Mouse (Mus musculus): ENCODE measurements around the gene Anapc2. TPM values are rescaled to one million over a fixed set of nuclear protein-coding genes. Genes with fewer than 3 reads are reported as not detected.
"Not testable (repeated sequence)": the region's sequence is repeated elsewhere in the genome, so short reads cannot be mapped to it uniquely, and the experiment has no call there.

The Anapc2 gene
- polyA plus RNA-seq, 1 experiment from 2014 or later, result 40.5 TPM

DNA sequence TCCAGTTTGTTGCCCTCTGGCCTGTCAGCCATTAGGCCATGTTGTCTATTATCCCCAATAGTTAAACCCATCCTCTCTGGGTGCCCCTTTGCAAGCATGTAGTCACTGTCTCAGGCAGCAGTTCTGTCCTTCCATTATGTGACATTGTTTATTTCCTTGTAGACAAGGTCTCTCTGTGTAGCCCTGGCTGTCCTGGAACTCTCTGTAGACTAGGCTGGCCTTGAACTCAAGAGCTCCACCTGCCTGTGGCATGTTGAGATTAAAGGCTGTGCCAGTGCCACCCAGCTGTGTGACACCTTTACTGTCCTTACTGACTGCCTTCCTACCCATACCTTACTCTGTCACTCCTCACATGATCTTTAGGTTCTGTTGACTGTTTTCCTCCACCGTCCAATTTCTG lies 19.9 kb upstream of the Anapc2 start:
- no peak overlapping the region for H3K4me2 ChIP-seq (ENCODE audit: low read depth, low read length)
- no peak overlapping the region for H3K9ac ChIP-seq (ENCODE audit: low read depth, low read length)
- H3K4me1 ChIP-seq (ENCODE audit: control insufficient read depth, low read depth, low read length), result peaks cover 14% of the 10 kb centered on the region
- no peak for ATAC-seq (ENCODE audit: low read depth)
- no peaks in the 10 kb centered on the region for H3K27me3 ChIP-seq (ENCODE audit: control insufficient read depth, insufficient read depth, low read depth, low read length)
- no peak overlapping the region for H3K4me3 ChIP-seq (ENCODE audit: low read depth, low read length)
- H3K9me3 ChIP-seq (replicated peaks; ENCODE audit: control insufficient read depth, low read length), result no peaks in the 10 kb centered on the region
- H3K36me3 ChIP-seq (ENCODE audit: control insufficient read depth, insufficient read depth), result peaks cover 15% of the 10 kb centered on the region
- 76% methylated on average over 1 of the region's 1 CpGs for WGBS (ENCODE audit: insufficient replicate concordance)
- no peak overlapping the region for H3K27ac ChIP-seq (ENCODE audit: low read length)

DNA sequence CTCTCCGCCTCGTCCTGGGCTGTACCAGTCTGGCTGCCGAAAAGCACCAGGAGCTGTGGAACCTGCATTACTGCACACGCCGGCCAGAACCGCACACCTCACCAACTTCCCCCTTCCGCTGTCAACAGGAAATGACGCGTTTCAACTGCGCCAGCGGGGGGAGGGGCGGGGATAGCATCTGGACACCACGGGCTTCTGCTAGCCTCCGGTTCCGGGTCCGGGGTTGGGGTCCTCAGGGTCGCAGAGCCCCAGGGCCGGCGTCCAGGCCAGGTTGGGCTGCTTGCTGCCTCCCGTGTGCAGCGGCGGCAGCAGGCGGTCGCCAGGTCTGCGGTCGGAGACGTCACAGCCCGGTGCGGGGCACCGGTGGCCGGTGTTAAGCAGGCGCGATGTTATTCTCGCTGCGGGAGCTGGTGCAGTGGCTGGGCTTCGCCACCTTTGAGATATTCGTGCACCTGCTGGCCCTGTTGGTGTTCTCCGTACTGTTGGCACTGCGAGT lies 16.9 kb upstream of the Anapc2 start, which contains the start of gene Tmem203:
TSS of gene Tmem203 (plus strand) at position 156 of the 496 bp plus-strand sequence.
- no peaks in the 10 kb centered on the region for H3K9me3 ChIP-seq (replicated peaks; ENCODE audit: control insufficient read depth, low read length)
- WGBS (ENCODE audit: insufficient replicate concordance), result under 1% methylated on average over 39 of the region's 39 CpGs
- H3K9ac ChIP-seq (ENCODE audit: low read depth, low read length), result peak within 1 kb of the TSS; percentile 91
- peak within 1 kb of the TSS; percentile 73 for H3K4me2 ChIP-seq (ENCODE audit: low read depth, low read length)
- peak; percentile 88 for ATAC-seq (ENCODE audit: low read depth)
- H3K36me3 ChIP-seq (ENCODE audit: control insufficient read depth, insufficient read depth), result peaks cover 5% of the 10 kb centered on the region; the same call in 1 of the 2 replicates
- H3K27ac ChIP-seq (ENCODE audit: low read length), result peak within 1 kb of the TSS; percentile 87
- no peaks in the 10 kb centered on the region for H3K27me3 ChIP-seq (ENCODE audit: control insufficient read depth, insufficient read depth, low read depth, low read length)
- peak within 1 kb of the TSS; percentile 100 for H3K4me3 ChIP-seq (ENCODE audit: low read depth, low read length)
- H3K4me1 ChIP-seq (ENCODE audit: control insufficient read depth, low read depth, low read length), result peaks cover 14% of the 10 kb centered on the region

DNA sequence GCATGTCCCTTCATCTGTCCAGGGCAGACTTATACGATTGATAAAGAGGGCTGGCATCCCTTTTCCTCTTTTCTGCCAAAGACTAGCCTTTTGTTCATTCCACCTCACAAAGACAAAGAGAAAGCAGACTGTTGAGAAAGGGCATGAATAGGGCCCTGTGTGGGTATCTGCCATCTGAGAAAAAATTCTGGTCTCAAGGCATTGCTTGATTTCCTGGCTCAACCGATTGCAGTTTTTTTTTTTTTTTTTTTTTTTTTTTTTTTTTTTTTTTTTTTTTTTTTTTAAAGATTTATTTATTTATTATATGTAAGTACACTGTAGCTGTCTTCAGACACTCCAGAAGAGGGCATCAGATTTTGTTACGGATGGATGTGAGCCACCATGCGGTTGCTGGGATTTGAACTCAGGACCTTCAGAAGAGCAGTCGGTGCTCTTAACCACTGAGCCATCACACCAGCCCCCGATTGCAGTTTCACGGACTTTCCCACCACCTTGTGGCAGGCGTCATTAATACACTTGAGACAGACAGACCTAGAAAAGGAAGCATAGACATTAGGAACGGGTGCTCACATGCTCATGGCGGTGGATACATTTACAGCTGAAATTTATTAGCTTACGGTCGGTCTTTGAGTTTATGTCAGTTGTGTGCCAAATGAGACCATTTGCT lies 15.7 kb upstream of the Anapc2 start:
- Histone ChIP-seq H3K9ac (ENCODE audit: low read depth, low read length) (peak overlapping the region; percentile 91), H3K4me2 (ENCODE audit: low read depth, low read length) (peak overlapping the region; percentile 73), H3K4me3 (ENCODE audit: low read depth, low read length) (peak overlapping the region; percentile 100), H3K4me1 (ENCODE audit: control insufficient read depth, low read depth, low read length) (peaks cover 14% of the 10 kb centered on the region)
- H3K27me3 ChIP-seq (ENCODE audit: control insufficient read depth, insufficient read depth, low read depth, low read length); H3K36me3 ChIP-seq (ENCODE audit: control insufficient read depth, insufficient read depth); ATAC-seq (ENCODE audit: low read depth); H3K9me3 ChIP-seq (replicated peaks; ENCODE audit: control insufficient read depth, low read length); H3K27ac ChIP-seq (ENCODE audit: low read length): not testable (repeated sequence)
- 40% methylated on average over 11 of the region's 12 CpGs for WGBS (ENCODE audit: insufficient replicate concordance)

DNA sequence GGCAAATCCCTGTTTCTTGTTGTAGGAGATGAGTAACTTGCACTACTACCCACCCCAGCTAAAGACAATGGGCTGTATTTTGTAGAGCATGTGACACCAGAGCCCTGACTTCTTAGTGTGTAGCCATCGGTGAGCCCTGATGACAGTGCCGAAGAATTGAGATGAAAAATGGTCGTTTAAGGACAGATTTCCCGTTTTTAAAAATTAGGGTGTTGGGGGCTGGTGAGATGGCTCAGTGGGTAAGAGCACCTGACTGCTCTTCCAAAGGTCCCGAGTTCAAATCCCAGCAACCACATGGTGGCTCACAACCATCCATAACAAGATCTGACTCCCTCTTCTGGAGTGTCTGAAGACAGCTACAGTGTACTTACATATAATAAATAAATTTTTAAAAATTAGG lies 15.0 kb upstream of the Anapc2 start:
- H3K4me1 ChIP-seq (ENCODE audit: control insufficient read depth, low read depth, low read length), result peaks cover 19% of the 10 kb centered on the region
- not testable (repeated sequence) for H3K9me3 ChIP-seq (replicated peaks; ENCODE audit: control insufficient read depth, low read length); H3K9ac ChIP-seq (ENCODE audit: low read depth, low read length); ATAC-seq (ENCODE audit: low read depth); H3K4me2 ChIP-seq (ENCODE audit: low read depth, low read length); H3K27ac ChIP-seq (ENCODE audit: low read length); H3K27me3 ChIP-seq (ENCODE audit: control insufficient read depth, insufficient read depth, low read depth, low read length); H3K4me3 ChIP-seq (ENCODE audit: low read depth, low read length); H3K36me3 ChIP-seq (ENCODE audit: control insufficient read depth, insufficient read depth)
- WGBS (ENCODE audit: insufficient replicate concordance), result 72% methylated on average over 5 of the region's 5 CpGs

DNA sequence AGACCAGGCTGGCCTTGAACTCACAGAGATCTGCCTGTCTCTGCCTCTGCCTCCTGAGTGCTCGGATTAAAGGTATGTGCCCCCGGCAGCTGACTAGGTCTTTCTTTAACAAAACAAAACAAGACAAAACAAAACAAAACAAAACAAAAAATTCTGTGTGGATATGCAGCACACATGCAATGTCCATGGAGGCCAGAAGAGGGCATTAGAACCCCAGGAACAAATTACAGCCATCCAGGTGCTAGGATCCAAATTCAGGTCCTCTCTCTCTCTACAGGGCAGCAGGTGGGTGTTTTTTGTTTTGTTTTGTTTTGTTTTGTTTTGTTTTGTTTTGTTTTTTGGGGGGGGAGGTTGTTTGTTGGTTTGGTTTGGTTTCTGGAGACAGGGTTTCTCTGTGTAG lies 13.4 kb upstream of the Anapc2 start:
- no peaks in the 10 kb centered on the region for H3K36me3 ChIP-seq (ENCODE audit: control insufficient read depth, insufficient read depth)
- no peaks in the 10 kb centered on the region for H3K27me3 ChIP-seq (ENCODE audit: control insufficient read depth, insufficient read depth, low read depth, low read length)
- H3K4me2 ChIP-seq (ENCODE audit: low read depth, low read length), result no peak overlapping the region
- no peak overlapping the region for H3K4me3 ChIP-seq (ENCODE audit: low read depth, low read length)
- H3K9ac ChIP-seq (ENCODE audit: low read depth, low read length), result no peak overlapping the region
- peaks cover 28% of the 10 kb centered on the region for H3K4me1 ChIP-seq (ENCODE audit: control insufficient read depth, low read depth, low read length)
- H3K27ac ChIP-seq (ENCODE audit: low read length), result no peak overlapping the region
- WGBS (ENCODE audit: insufficient replicate concordance), result 38% methylated on average over 2 of the region's 2 CpGs
- ATAC-seq (ENCODE audit: low read depth), result no peak
- H3K9me3 ChIP-seq (replicated peaks; ENCODE audit: control insufficient read depth, low read length), result no peaks in the 10 kb centered on the region

- peak overlapping the region; percentile 69 for H3K9ac ChIP-seq (ENCODE audit: low read depth, low read length)
- peak; percentile 1 for ATAC-seq (ENCODE audit: low read depth)
- H3K4me2 ChIP-seq (ENCODE audit: low read depth, low read length), result peak overlapping the region; percentile 100
- no peaks in the 10 kb centered on the region for H3K36me3 ChIP-seq (ENCODE audit: control insufficient read depth, insufficient read depth)
- peak overlapping the region; percentile 68 for H3K27ac ChIP-seq (ENCODE audit: low read length)
- H3K4me3 ChIP-seq (ENCODE audit: low read depth, low read length), result peak overlapping the region; percentile 89
- H3K27me3 ChIP-seq (ENCODE audit: control insufficient read depth, insufficient read depth, low read depth, low read length), result no peaks in the 10 kb centered on the region
- H3K9me3 ChIP-seq (replicated peaks; ENCODE audit: control insufficient read depth, low read length), result no peaks in the 10 kb centered on the region
- WGBS (ENCODE audit: insufficient replicate concordance), result 44% methylated on average over 11 of the region's 12 CpGs
- peaks cover 43% of the 10 kb centered on the region for H3K4me1 ChIP-seq (ENCODE audit: control insufficient read depth, low read depth, low read length)
Observed at GRCm38 (mm10) chr2:25261870-25262269, 10.4 kb upstream of the Anapc2 start.

DNA sequence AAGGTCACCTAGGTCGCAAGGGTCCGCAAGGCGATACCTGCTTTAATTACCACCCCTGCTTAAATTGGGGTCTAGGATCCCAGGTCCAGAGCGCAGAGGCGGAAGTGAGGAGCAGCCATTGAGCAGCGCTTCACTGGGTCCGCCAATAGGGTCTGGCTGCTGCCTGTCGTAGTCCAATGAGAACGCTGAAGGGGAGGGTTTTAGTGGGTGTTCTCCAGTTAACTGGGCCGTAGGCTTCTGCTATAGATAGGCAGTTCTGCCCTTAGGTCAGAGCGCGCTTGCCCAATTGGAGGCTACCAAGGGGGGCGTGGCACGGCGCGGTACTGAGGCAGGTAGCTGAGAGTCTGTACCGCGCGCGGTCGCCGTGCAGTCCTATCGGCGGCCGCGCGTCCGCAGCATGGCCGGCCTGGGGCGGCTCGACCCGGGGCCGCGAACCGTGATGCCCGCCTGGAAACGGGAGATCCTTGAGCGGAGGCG lies 9.9 kb upstream of the Anapc2 start, which contains the start of gene Tprn:
TSS of gene Tprn (plus strand) at position 328 of the 477 bp plus-strand sequence.
- WGBS (ENCODE audit: insufficient replicate concordance), result under 1% methylated on average over 39 of the region's 39 CpGs
- peak within 1 kb of the TSS; percentile 100 for H3K4me2 ChIP-seq (ENCODE audit: low read depth, low read length)
- H3K9ac ChIP-seq (ENCODE audit: low read depth, low read length), result peak within 1 kb of the TSS; percentile 81
- no peaks in the 10 kb centered on the region for H3K27me3 ChIP-seq (ENCODE audit: control insufficient read depth, insufficient read depth, low read depth, low read length)
- peak within 1 kb of the TSS; percentile 74 for H3K27ac ChIP-seq (ENCODE audit: low read length)
- ATAC-seq (ENCODE audit: low read depth), result peak; percentile 98
- H3K4me1 ChIP-seq (ENCODE audit: control insufficient read depth, low read depth, low read length), result peaks cover 48% of the 10 kb centered on the region
- no peaks in the 10 kb centered on the region for H3K36me3 ChIP-seq (ENCODE audit: control insufficient read depth, insufficient read depth)
- peak within 1 kb of the TSS; percentile 89 for H3K4me3 ChIP-seq (ENCODE audit: low read depth, low read length)
- H3K9me3 ChIP-seq (replicated peaks; ENCODE audit: control insufficient read depth, low read length), result no peaks in the 10 kb centered on the region

- H3K4me3 ChIP-seq (ENCODE audit: low read depth, low read length), result peak overlapping the region; percentile 89
- WGBS (ENCODE audit: insufficient replicate concordance), result under 1% methylated on average over 82 of the region's 82 CpGs
- peaks cover 54% of the 10 kb centered on the region for H3K4me1 ChIP-seq (ENCODE audit: control insufficient read depth, low read depth, low read length)
- H3K27me3 ChIP-seq (ENCODE audit: control insufficient read depth, insufficient read depth, low read depth, low read length), result no peaks in the 10 kb centered on the region
- H3K4me2 ChIP-seq (ENCODE audit: low read depth, low read length), result peak overlapping the region; percentile 100
- H3K36me3 ChIP-seq (ENCODE audit: control insufficient read depth, insufficient read depth), result no peaks in the 10 kb centered on the region
- peak; percentile 14 for ATAC-seq (ENCODE audit: low read depth)
- H3K9me3 ChIP-seq (replicated peaks; ENCODE audit: control insufficient read depth, low read length), result no peaks in the 10 kb centered on the region
- peak overlapping the region; percentile 81 for H3K9ac ChIP-seq (ENCODE audit: low read depth, low read length)
- peak overlapping the region; percentile 74 for H3K27ac ChIP-seq (ENCODE audit: low read length)
Observed at GRCm38 (mm10) chr2:25262795-25263622, 9.3 kb upstream of the Anapc2 start.

Measured in liver, embryonic 16.5 days (tissue).